Mouse (Mus musculus) olfactory bulb, adult 2 months (tissue): ENCODE data around the gene Ell.

Experiments used
- CTCF ChIP-seq: fragments of 200-500 bp; IDR thresholded peaks from 2 replicates; pipeline ENCODE4 v1.5.1; 2012; ENCODE audit warnings: low read depth, mild to moderate bottlenecking, low read length, moderate library complexity; ENCODE audit not compliant: insufficient read depth
- POLR2A ChIP-seq: fragments of 200-500 bp; IDR thresholded peaks from 2 replicates; pipeline ENCODE4 v1.6.1; 2012; ENCODE audit warnings: mild to moderate bottlenecking, low read depth, low read length, moderate library complexity; ENCODE audit not compliant: insufficient read depth

DNA sequence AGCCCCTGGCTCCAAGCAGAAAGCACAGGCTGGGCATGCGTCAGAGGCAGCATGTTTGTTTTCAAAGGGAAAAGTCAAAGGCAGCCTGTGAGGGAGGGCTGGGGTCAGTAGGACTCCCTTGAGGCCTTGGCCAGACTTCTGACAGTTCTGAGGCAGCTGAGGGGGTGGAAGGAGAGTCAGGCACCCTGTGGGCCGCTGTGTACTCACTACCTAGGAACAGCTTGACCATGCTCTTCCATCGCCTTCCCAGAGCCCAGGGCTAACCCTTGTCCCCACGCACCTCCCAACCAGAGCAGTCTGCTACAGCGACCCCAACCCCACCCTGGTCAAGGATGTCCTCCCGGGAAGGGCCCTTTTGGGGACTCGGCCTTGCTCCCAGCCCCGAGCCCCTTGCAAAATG, 53.9 kb downstream of the Ell start:
- no peak for TF ChIP-seq CTCF
- no peak for TF ChIP-seq POLR2A
